19 mouse cellular contexts compared by ENCODE assay signal in genomic region chr8:124042201-124042600, GRCm38 (mm10). TPM values are rescaled to one million over a fixed set of nuclear protein-coding genes. Genes with fewer than 3 reads are reported as not detected.
DNase-seq lines count a peak whose midpoint lies in the region; ATAC-seq and TF ChIP-seq lines count a peak whose summit lies in the region.
"Had no signal": no experiment of that assay in that cellular context is flagged by ENCODE, and none has a peak within 500 bp of the region (broad histone marks: within the 10 kb centered on the region; RNA-seq: fewer than 3 reads in every experiment).

No protein-coding gene starts in this region.

- WGBS in heart, embryonic 10.5 days = 88% methylated on average over 1 of the region's 1 CpGs
- 87% methylated on average over 1 of the region's 1 CpGs for WGBS in forebrain, embryonic 11.5 days

- no peak for ATAC-seq in forebrain, embryonic 11.5 days (replicated peaks; ENCODE audit: low FRiP score)
- ATAC-seq: forebrain, embryonic 16.5 days; hindbrain, postnatal 0 days had no signal

- no peak overlapping the region for H3K9ac ChIP-seq in forebrain, embryonic 11.5 days (ENCODE audit: low read length)
- H3K9ac ChIP-seq: embryonic facial prominence, embryonic 12.5 days; forebrain, embryonic 12.5 days; heart, embryonic 13.5 days; hindbrain, embryonic 12.5 days had no signal

- H3K4me3 ChIP-seq in heart, embryonic 10.5 days = no peak overlapping the region
- no peak overlapping the region for H3K4me3 ChIP-seq in layer of hippocampus, adult 2 months
- no peak overlapping the region for H3K4me3 ChIP-seq in forebrain, embryonic 11.5 days (ENCODE audit: low read depth, low read length)
- H3K4me3 ChIP-seq: embryonic facial prominence, embryonic 12.5 days; forebrain, embryonic 12.5 days; heart, adult 2 months; heart, embryonic 13.5 days; hindbrain, embryonic 12.5 days had no signal

- no peaks in the 10 kb centered on the region for H3K9me3 ChIP-seq in heart, embryonic 10.5 days
- H3K9me3 ChIP-seq in forebrain, embryonic 11.5 days (ENCODE audit: control insufficient read depth, low read length) = no peaks in the 10 kb centered on the region
- H3K9me3 ChIP-seq: embryonic facial prominence, embryonic 12.5 days; forebrain, embryonic 12.5 days; heart, embryonic 13.5 days; hindbrain, embryonic 12.5 days had no signal

- H3K4me2 ChIP-seq in forebrain, embryonic 11.5 days (ENCODE audit: low read depth, low read length, severe bottlenecking) = no peak overlapping the region
- H3K4me2 ChIP-seq: embryonic facial prominence, embryonic 12.5 days; forebrain, embryonic 12.5 days; heart, embryonic 13.5 days; hindbrain, embryonic 12.5 days had no signal

- H3K4me1 ChIP-seq in heart, embryonic 10.5 days = no peaks in the 10 kb centered on the region
- H3K4me1 ChIP-seq in forebrain, embryonic 11.5 days (replicated peaks; ENCODE audit: control insufficient read depth, insufficient read depth, low read length) = no peaks in the 10 kb centered on the region
- H3K4me1 ChIP-seq: embryonic facial prominence, embryonic 12.5 days; forebrain, embryonic 12.5 days; heart, embryonic 13.5 days; hindbrain, embryonic 12.5 days had no signal

- peak; percentile 28; the same call in 1 of the 2 replicates for TF ChIP-seq CTCF in layer of hippocampus, adult 2 months (conservative IDR thresholded peaks at IDR 0.05)
- no peak for TF ChIP-seq CTCF in brain, embryonic 14.5 days (IDR thresholded peaks at IDR 0.05; ENCODE audit: borderline replicate concordance, extremely low read depth, insufficient read depth, insufficient read length)

- no peak for TF ChIP-seq POLR2A in brain, embryonic 14.5 days (IDR thresholded peaks at IDR 0.05; ENCODE audit: borderline replicate concordance, extremely low read depth, insufficient read depth, insufficient read length, poor library complexity, severe bottlenecking)

- H3K36me3 ChIP-seq in heart, embryonic 10.5 days = peaks cover 88% of the 10 kb centered on the region
- H3K36me3 ChIP-seq in forebrain, embryonic 11.5 days (ENCODE audit: control insufficient read depth, insufficient read depth, low read length) = no peaks in the 10 kb centered on the region; the same call in 1 of the 2 replicates

- intact Hi-C loops in heart, postnatal 25 days (cut with DNase I) = no loop called here

- peak; percentile 47 for DNase-seq in heart, embryonic 10.5 days (ENCODE audit: low spot score)
- no peak for DNase-seq in heart, postnatal 25 days (ENCODE audit: low spot score)
- DNase-seq in layer of hippocampus, adult 2 months (ENCODE audit: low spot score in 2 of 2) = no peak
- DNase-seq in layer of hippocampus, adult 11-12 months (ENCODE audit: low spot score) = no peak
- peak; percentile 59 for DNase-seq in MN1 (ENCODE audit: low spot score)
- peak; percentile 27 for DNase-seq in brain, embryonic 14.5 days (ENCODE audit: low read depth)
- DNase-seq in forebrain, embryonic 11.5 days (ENCODE audit: low spot score) = no peak
- DNase-seq: adrenal gland, adult 8-10 months; cerebellum, adult 11-12 months; cerebellum, adult 9-10 months; gastrocnemius, postnatal 10 days; heart, adult 2 months; heart, postnatal 4 days had no signal

- H3K27me3 ChIP-seq in heart, embryonic 10.5 days (ENCODE audit: insufficient read depth, poor library complexity, severe bottlenecking) = no peaks in the 10 kb centered on the region
- H3K27me3 ChIP-seq in forebrain, embryonic 11.5 days (ENCODE audit: control insufficient read depth, insufficient read depth, low read length) = no peaks in the 10 kb centered on the region
- H3K27me3 ChIP-seq: embryonic facial prominence, embryonic 12.5 days; forebrain, embryonic 12.5 days; heart, embryonic 13.5 days; hindbrain, embryonic 12.5 days had no signal

- H3K27ac ChIP-seq in heart, embryonic 10.5 days = no peak overlapping the region
- no peak overlapping the region for H3K27ac ChIP-seq in layer of hippocampus, adult 2 months
- H3K27ac ChIP-seq in forebrain, embryonic 11.5 days (ENCODE audit: low read depth, low read length) = no peak overlapping the region
- H3K27ac ChIP-seq: embryonic facial prominence, embryonic 12.5 days; forebrain, embryonic 12.5 days; heart, adult 2 months; heart, embryonic 13.5 days; hindbrain, embryonic 12.5 days; hindbrain, postnatal 0 days had no signal

RNA-seq across cellular contexts. Expression of gene Urb2, which starts 20.9 kb away (rescaled TPM):
- polyA plus RNA-seq in heart, embryonic 10.5 days (2016; fragmentation: Nextera tagmentation; extraction: Ambion mirVana) = 6.1 and 6.9 TPM in 2 replicates
- 1 to 10 TPM; 5.4 to 6.1 TPM for total RNA-seq in heart, postnatal 25 days (2021)
- 10 to 100 TPM; 11.2 to 12.3 TPM for total RNA-seq in layer of hippocampus, adult 2 months (2021)
- 8.3 and 9.6 TPM in 2 replicates for polyA plus RNA-seq in brain, embryonic 14.5 days (2012; rRNA removed)
- 9.6 and 10.7 TPM in 2 replicates for polyA plus RNA-seq in forebrain, embryonic 11.5 days (2014; fragmentation: Nextera tagmentation; extraction: Ambion mirVana)

RNA-seq across cellular contexts. Expression of gene Taf5l, which starts 21.0 kb away (rescaled TPM):
- polyA plus RNA-seq in heart, embryonic 10.5 days (2016; fragmentation: Nextera tagmentation; extraction: Ambion mirVana) = 37.4 and 40.4 TPM in 2 replicates
- 10 to 100 TPM; 15.0 TPM for total RNA-seq in heart, postnatal 25 days (2021)
- 10 to 100 TPM; 21.1 to 21.9 TPM for total RNA-seq in layer of hippocampus, adult 2 months (2021)
- 27.9 and 34.1 TPM in 2 replicates for polyA plus RNA-seq in brain, embryonic 14.5 days (2012; rRNA removed)
- 45.9 and 47.6 TPM in 2 replicates for polyA plus RNA-seq in forebrain, embryonic 11.5 days (2014; fragmentation: Nextera tagmentation; extraction: Ambion mirVana)

RNA-seq across cellular contexts. Expression of gene Abcb10, which starts 59.3 kb away (rescaled TPM):
- 41.6 and 47.7 TPM in 2 replicates for polyA plus RNA-seq in heart, embryonic 10.5 days (2016; fragmentation: Nextera tagmentation; extraction: Ambion mirVana)
- 10 to 100 TPM; 43.9 to 48.0 TPM for total RNA-seq in heart, postnatal 25 days (2021)
- 10 to 100 TPM; 16.9 to 17.9 TPM for total RNA-seq in layer of hippocampus, adult 2 months (2021)
- polyA plus RNA-seq in brain, embryonic 14.5 days (2012; rRNA removed) = 16.0 and 19.5 TPM in 2 replicates
- 24.2 and 24.3 TPM in 2 replicates for polyA plus RNA-seq in forebrain, embryonic 11.5 days (2014; fragmentation: Nextera tagmentation; extraction: Ambion mirVana)

Comparison
In these comparisons a context has a peak if more than half of its experiments do, and no peak if none do; other contexts are left out.
1. DNase-seq: peak in heart, embryonic 10.5 days (single experiment), MN1 (single experiment) and brain, embryonic 14.5 days (single experiment); none in heart, postnatal 25 days (single experiment), layer of hippocampus, adult 2 months (0 of 2), layer of hippocampus, adult 11-12 months (single experiment) and forebrain, embryonic 11.5 days (single experiment).